Mouse (Mus musculus) liver, embryonic 12.5 days (tissue): Measurements from ENCODE around the gene Tbc1d1. TPM values are rescaled to one million over a fixed set of nuclear protein-coding genes. Genes with fewer than 3 reads are reported as not detected.

Experiments
- ATAC-seq: fragments of 200-750 bp; cut with Nextera tagmentation; 2 replicates; pipeline ENCODE4 v1.8.0; 2017; ENCODE audit warnings: moderate number of reproducible peaks, mild to moderate bottlenecking, moderate library complexity
- H3K27ac ChIP-seq: fragments of 300-500 bp; sonication (generic); 2 replicates; pipeline ENCODE4 v1.5.1; 2016; ENCODE audit warnings: mild to moderate bottlenecking
- H3K27me3 ChIP-seq: fragments of 300-500 bp; sonication (generic); replicated peaks from 2 replicates; pipeline ENCODE4 v1.6.1; 2016; ENCODE audit warnings: mild to moderate bottlenecking, moderate library complexity
- H3K36me3 ChIP-seq: fragments of 300-500 bp; sonication (generic); 2 replicates; pipeline ENCODE4 v1.6.1; 2016; ENCODE audit warnings: mild to moderate bottlenecking, moderate library complexity
- H3K4me1 ChIP-seq: fragments of 300-500 bp; sonication (generic); 2 replicates; pipeline ENCODE4 v1.6.1; 2016
- H3K4me2 ChIP-seq: fragments of 300-500 bp; sonication (generic); 2 replicates; pipeline ENCODE4 v1.6.1; 2016; ENCODE audit warnings: mild to moderate bottlenecking, moderate library complexity
- H3K4me3 ChIP-seq: fragments of 300-500 bp; sonication (generic); 2 replicates; pipeline ENCODE4 v1.5.1; 2016; ENCODE audit warnings: mild to moderate bottlenecking, moderate library complexity
- H3K9ac ChIP-seq: fragments of 300-500 bp; sonication (generic); 2 replicates; pipeline ENCODE4 v1.6.1; 2016; ENCODE audit warnings: mild to moderate bottlenecking, moderate library complexity
- H3K9me3 ChIP-seq: fragments of 300-500 bp; sonication (generic); replicated peaks from 2 replicates; pipeline ENCODE4 v1.6.1; 2016; ENCODE audit warnings: mild to moderate bottlenecking, moderate library complexity
- WGBS: fragments of 180-500 bp; shearing (Covaris S2); methylation state at CpG from one replicate; pipeline ENCODE4 v1.1.7; 2016; ENCODE audit not compliant: insufficient replicate concordance; 5-methylcytosine and 5-hydroxymethylcytosine counted together
- polyA plus RNA-seq: library from polyadenylated mRNA; unstranded; fragments of >200 nt; fragmentation: Nextera tagmentation; extraction: Ambion mirVana; gene quantifications from 2 replicates; pipeline ENCODE4 v1.2.1, GENCODE M21; 2016

The Tbc1d1 gene
- polyA plus RNA-seq, 1 experiment from 2014 or later: 13.8 TPM

GRCm38 (mm10) chr5:64301246-64301645, 145.1 kb downstream of the Tbc1d1 start:
- H3K9ac ChIP-seq: no peak overlapping the region
- no peaks in the 10 kb centered on the region for H3K27me3 ChIP-seq
- no peaks in the 10 kb centered on the region for H3K9me3 ChIP-seq
- H3K4me1 ChIP-seq: peaks cover 13% of the 10 kb centered on the region
- no peak overlapping the region for H3K4me2 ChIP-seq
- H3K36me3 ChIP-seq: peaks cover 24% of the 10 kb centered on the region
- no peak overlapping the region for H3K27ac ChIP-seq
- no peak overlapping the region for H3K4me3 ChIP-seq
- no peak for ATAC-seq
- 72% methylated on average over 4 of the region's 4 CpGs for WGBS

- no peak overlapping the region for H3K4me3 ChIP-seq
- H3K36me3 ChIP-seq: peaks cover 34% of the 10 kb centered on the region
- no peak for ATAC-seq
- H3K4me2 ChIP-seq: no peak overlapping the region
- no peaks in the 10 kb centered on the region for H3K9me3 ChIP-seq
- WGBS: 84% methylated on average over 2 of the region's 2 CpGs
- no peak overlapping the region for H3K9ac ChIP-seq
- H3K4me1 ChIP-seq: no peaks in the 10 kb centered on the region
- no peaks in the 10 kb centered on the region for H3K27me3 ChIP-seq
- no peak overlapping the region for H3K27ac ChIP-seq
Observed at GRCm38 (mm10) chr5:64307289-64307688, 151.2 kb downstream of the Tbc1d1 start.

GRCm38 (mm10) chr5:64312295-64312694, 156.2 kb downstream of the Tbc1d1 start:
- WGBS: 68% methylated on average over 4 of the region's 5 CpGs
- H3K4me1 ChIP-seq: no peaks in the 10 kb centered on the region
- H3K4me2 ChIP-seq: no peak overlapping the region
- no peak overlapping the region for H3K27ac ChIP-seq
- H3K27me3 ChIP-seq: no peaks in the 10 kb centered on the region
- peaks cover 25% of the 10 kb centered on the region for H3K36me3 ChIP-seq
- ATAC-seq: no peak
- no peak overlapping the region for H3K9ac ChIP-seq
- H3K9me3 ChIP-seq: no peaks in the 10 kb centered on the region
- H3K4me3 ChIP-seq: no peak overlapping the region

GRCm38 (mm10) chr5:64313481-64313880, 157.4 kb downstream of the Tbc1d1 start:
- peaks cover 36% of the 10 kb centered on the region for H3K36me3 ChIP-seq
- no peak overlapping the region for H3K9ac ChIP-seq
- no peaks in the 10 kb centered on the region for H3K9me3 ChIP-seq
- no peak overlapping the region for H3K4me3 ChIP-seq
- no peak for ATAC-seq
- no peaks in the 10 kb centered on the region for H3K27me3 ChIP-seq
- H3K27ac ChIP-seq: no peak overlapping the region
- no peak overlapping the region for H3K4me2 ChIP-seq
- 78% methylated on average over 1 of the region's 1 CpGs for WGBS
- H3K4me1 ChIP-seq: no peaks in the 10 kb centered on the region

GRCm38 (mm10) chr5:64314288-64315052, 158.4 kb downstream of the Tbc1d1 start:
- H3K36me3 ChIP-seq: peaks cover 38% of the 10 kb centered on the region
- no peak overlapping the region for H3K4me2 ChIP-seq
- no peak overlapping the region for H3K4me3 ChIP-seq
- H3K4me1 ChIP-seq: 0 out of 2 replicates have a peak, but pooled peaks cover 4% of the 10 kb centered on the region
- no peak for ATAC-seq
- no peaks in the 10 kb centered on the region for H3K27me3 ChIP-seq
- WGBS: 65% methylated on average over 6 of the region's 6 CpGs
- H3K9me3 ChIP-seq: no peaks in the 10 kb centered on the region
- H3K27ac ChIP-seq: no peak overlapping the region
- H3K9ac ChIP-seq: no peak overlapping the region

GRCm38 (mm10) chr5:64315088-64315487, 159.0 kb downstream of the Tbc1d1 start:
- 71% methylated on average over 1 of the region's 1 CpGs for WGBS

GRCm38 (mm10) chr5:64323286-64323685, 167.2 kb downstream of the Tbc1d1 start:
- Histone ChIP-seq H3K4me3 (no peak overlapping the region), H3K9me3 (no peaks in the 10 kb centered on the region), H3K4me1 (0 out of 2 replicates have a peak, but pooled peaks cover 13% of the 10 kb centered on the region), H3K9ac (no peak overlapping the region), H3K27ac (no peak overlapping the region), H3K27me3 (no peaks in the 10 kb centered on the region), H3K4me2 (no peak overlapping the region), H3K36me3 (peaks cover 25% of the 10 kb centered on the region)
- WGBS: 69% methylated on average over 4 of the region's 4 CpGs
- no peak for ATAC-seq

More at GRCm38 (mm10) chr5:64315088-64315487, 159.0 kb downstream of the Tbc1d1 start:
- no peaks in the 10 kb centered on the region for H3K27me3 ChIP-seq
- H3K36me3 ChIP-seq: peaks cover 34% of the 10 kb centered on the region
- no peak for ATAC-seq
- no peak overlapping the region for H3K27ac ChIP-seq
- H3K4me1 ChIP-seq: 0 out of 2 replicates have a peak, but pooled peaks cover 5% of the 10 kb centered on the region
- no peaks in the 10 kb centered on the region for H3K9me3 ChIP-seq
- H3K4me3 ChIP-seq: no peak overlapping the region
- H3K4me2 ChIP-seq: no peak overlapping the region
- H3K9ac ChIP-seq: no peak overlapping the region

GRCm38 (mm10) chr5:64324353-64324752, 168.2 kb downstream of the Tbc1d1 start:
- 90% methylated on average over 12 of the region's 12 CpGs for WGBS
- Histone ChIP-seq H3K27me3 (no peaks in the 10 kb centered on the region), H3K9ac (no peak overlapping the region), H3K4me2 (no peak overlapping the region), H3K9me3 (no peaks in the 10 kb centered on the region), H3K4me3 (no peak overlapping the region), H3K36me3 (peaks cover 32% of the 10 kb centered on the region), H3K4me1 (0 out of 2 replicates have a peak, but pooled peaks cover 10% of the 10 kb centered on the region), H3K27ac (no peak overlapping the region)
- ATAC-seq: no peak

- ATAC-seq: no peak
- 77% methylated on average over 8 of the region's 8 CpGs for WGBS
- peaks cover 35% of the 10 kb centered on the region for H3K36me3 ChIP-seq
- no peak overlapping the region for H3K4me2 ChIP-seq
- H3K27me3 ChIP-seq: no peaks in the 10 kb centered on the region
- no peak overlapping the region for H3K4me3 ChIP-seq
- H3K4me1 ChIP-seq: 0 out of 2 replicates have a peak, but pooled peaks cover 8% of the 10 kb centered on the region
- no peak overlapping the region for H3K9ac ChIP-seq
- no peak overlapping the region for H3K27ac ChIP-seq
- H3K9me3 ChIP-seq: no peaks in the 10 kb centered on the region
Observed at GRCm38 (mm10) chr5:64324920-64325319, 168.8 kb downstream of the Tbc1d1 start.

- no peak for ATAC-seq
- Histone ChIP-seq H3K4me1 (0 out of 2 replicates have a peak, but pooled peaks cover 8% of the 10 kb centered on the region), H3K9ac (no peak overlapping the region), H3K9me3 (no peaks in the 10 kb centered on the region), H3K27ac (peak overlapping the region; percentile 64), H3K27me3 (no peaks in the 10 kb centered on the region), H3K4me3 (no peak overlapping the region), H3K4me2 (no peak overlapping the region), H3K36me3 (peaks cover 36% of the 10 kb centered on the region)
- 75% methylated on average over 5 of the region's 5 CpGs for WGBS
Observed at GRCm38 (mm10) chr5:64325741-64326355, 169.7 kb downstream of the Tbc1d1 start.

GRCm38 (mm10) chr5:64326427-64327181, 170.5 kb downstream of the Tbc1d1 start:
- peak; percentile 82 for ATAC-seq
- peaks cover 40% of the 10 kb centered on the region for H3K36me3 ChIP-seq

More at GRCm38 (mm10) chr5:64326427-64327181, 170.5 kb downstream of the Tbc1d1 start:
- 0 out of 2 replicates have a peak, but pooled peaks cover 8% of the 10 kb centered on the region for H3K4me1 ChIP-seq
- peak overlapping the region; percentile 64 for H3K27ac ChIP-seq
- no peak overlapping the region for H3K4me3 ChIP-seq
- H3K27me3 ChIP-seq: no peaks in the 10 kb centered on the region
- no peak overlapping the region for H3K4me2 ChIP-seq
- 69% methylated on average over 7 of the region's 7 CpGs for WGBS
- H3K9me3 ChIP-seq: no peaks in the 10 kb centered on the region
- H3K9ac ChIP-seq: no peak overlapping the region
